Mouse (Mus musculus): ENCODE measurements around the gene Mrpl9. TPM values are rescaled to one million over a fixed set of nuclear protein-coding genes. Genes with fewer than 3 reads are reported as not detected.

Gene Mrpl9
- polyA plus RNA-seq, 1 experiment, result 81.6 TPM

GRCm38 (mm10) chr3:94476301-94477035 lies 33.4 kb downstream of the Mrpl9 start:
- no peaks in the 10 kb centered on the region for H3K36me3 ChIP-seq (ENCODE audit: control insufficient read depth, insufficient read depth)
- TF ChIP-seq USF1 (IDR thresholded peaks at IDR 0.05; ENCODE audit: low read depth), result no peak
- no peak for TF ChIP-seq CEBPB (IDR thresholded peaks at IDR 0.05; ENCODE audit: low read depth)
- TF ChIP-seq CTCF (IDR thresholded peaks at IDR 0.05; ENCODE audit: control insufficient read depth, insufficient read depth, insufficient read length), result no peak
- TF ChIP-seq MYOG (IDR thresholded peaks at IDR 0.05; ENCODE audit: control insufficient read depth, extremely low read depth, insufficient read length), result no peak
- TF ChIP-seq FOSL1 (IDR thresholded peaks at IDR 0.05; ENCODE audit: insufficient read depth, low read length, poor library complexity, severe bottlenecking), result no peak
- TF ChIP-seq MAX (IDR thresholded peaks at IDR 0.05), result no peak
- TF ChIP-seq MYOD1 (IDR thresholded peaks at IDR 0.05; ENCODE audit: control insufficient read depth, insufficient read length, low read depth), result no peak
- no peak overlapping the region for H3K4me3 ChIP-seq (ENCODE audit: insufficient read depth, poor library complexity, severe bottlenecking)
- H3K79me2 ChIP-seq (ENCODE audit: control insufficient read depth, insufficient read depth), result no peaks in the 10 kb centered on the region
- H3ac ChIP-seq (ENCODE audit: control insufficient read depth, insufficient read length, low read depth), result no peak overlapping the region
- no peaks in the 10 kb centered on the region for H3K79me3 ChIP-seq (ENCODE audit: low read depth)
- no peaks in the 10 kb centered on the region for H3K27me3 ChIP-seq (ENCODE audit: control insufficient read depth, insufficient read depth, insufficient read length)

GRCm38 (mm10) chr3:94477444-94477843 lies 34.3 kb downstream of the Mrpl9 start:
- TF ChIP-seq FOSL1 (IDR thresholded peaks at IDR 0.05; ENCODE audit: insufficient read depth, low read length, poor library complexity, severe bottlenecking) (no peak), MYOD1 (IDR thresholded peaks at IDR 0.05; ENCODE audit: control insufficient read depth, insufficient read length, low read depth) (no peak), MAX (IDR thresholded peaks at IDR 0.05) (no peak), CEBPB (IDR thresholded peaks at IDR 0.05; ENCODE audit: low read depth) (no peak), USF1 (IDR thresholded peaks at IDR 0.05; ENCODE audit: low read depth) (no peak), MYOG (IDR thresholded peaks at IDR 0.05; ENCODE audit: control insufficient read depth, extremely low read depth, insufficient read length) (no peak), CTCF (IDR thresholded peaks at IDR 0.05; ENCODE audit: control insufficient read depth, insufficient read depth, insufficient read length) (no peak)
- H3K36me3 ChIP-seq (ENCODE audit: control insufficient read depth, insufficient read depth), result no peaks in the 10 kb centered on the region

DNA sequence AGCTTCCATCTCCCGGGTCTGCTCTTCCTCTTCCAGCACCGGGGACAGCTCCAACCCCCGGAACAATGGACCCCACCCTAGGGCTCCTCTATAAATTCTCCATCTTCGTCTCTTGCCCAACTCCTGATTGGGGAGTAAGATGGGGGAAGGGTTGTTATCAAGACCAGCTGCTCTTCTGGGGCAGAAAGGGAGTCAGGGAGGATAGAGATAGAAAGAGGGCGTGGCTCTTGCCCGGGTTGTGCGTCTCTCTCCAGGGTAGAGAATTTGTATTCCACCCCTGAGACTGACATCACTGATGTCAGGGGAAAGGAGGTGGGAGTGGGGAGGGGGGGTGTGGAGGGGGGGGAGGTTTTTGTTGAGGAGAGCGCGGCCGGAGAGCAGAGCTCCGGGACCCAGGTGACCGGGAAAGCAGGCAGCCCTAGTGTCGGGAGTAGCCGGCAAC lies 34.9 kb downstream of the Mrpl9 start, which contains the start of gene Celf3:
TSS of gene Celf3 (plus strand) at position 315 of the 442 bp plus-strand sequence.
- no peak for TF ChIP-seq MYOG (IDR thresholded peaks at IDR 0.05; ENCODE audit: control insufficient read depth, extremely low read depth, insufficient read length)
- no peak for TF ChIP-seq CEBPB (IDR thresholded peaks at IDR 0.05; ENCODE audit: low read depth)
- no peak for TF ChIP-seq CTCF (IDR thresholded peaks at IDR 0.05; ENCODE audit: control insufficient read depth, insufficient read depth, insufficient read length)
- TF ChIP-seq USF1 (IDR thresholded peaks at IDR 0.05; ENCODE audit: low read depth), result no peak
- no peak for TF ChIP-seq FOSL1 (IDR thresholded peaks at IDR 0.05; ENCODE audit: insufficient read depth, low read length, poor library complexity, severe bottlenecking)
- no peak for TF ChIP-seq MAX (IDR thresholded peaks at IDR 0.05)
- TF ChIP-seq MYOD1 (IDR thresholded peaks at IDR 0.05; ENCODE audit: control insufficient read depth, insufficient read length, low read depth), result no peak
- Histone ChIP-seq H3K27me3 (ENCODE audit: control insufficient read depth, insufficient read depth, insufficient read length) (no peaks in the 10 kb centered on the region), H3ac (ENCODE audit: control insufficient read depth, insufficient read length, low read depth) (no peak within 1 kb of the TSS), H3K79me2 (ENCODE audit: control insufficient read depth, insufficient read depth) (no peaks in the 10 kb centered on the region), H3K36me3 (ENCODE audit: control insufficient read depth, insufficient read depth) (no peaks in the 10 kb centered on the region), H3K79me3 (ENCODE audit: low read depth) (no peaks in the 10 kb centered on the region), H3K4me3 (ENCODE audit: insufficient read depth, poor library complexity, severe bottlenecking) (no peak within 1 kb of the TSS)

More at GRCm38 (mm10) chr3:94477444-94477843, 34.3 kb downstream of the Mrpl9 start:
- no peaks in the 10 kb centered on the region for H3K27me3 ChIP-seq (ENCODE audit: control insufficient read depth, insufficient read depth, insufficient read length)
- H3K79me2 ChIP-seq (ENCODE audit: control insufficient read depth, insufficient read depth), result no peaks in the 10 kb centered on the region
- no peak overlapping the region for H3ac ChIP-seq (ENCODE audit: control insufficient read depth, insufficient read length, low read depth)
- H3K79me3 ChIP-seq (ENCODE audit: low read depth), result no peaks in the 10 kb centered on the region
- no peak overlapping the region for H3K4me3 ChIP-seq (ENCODE audit: insufficient read depth, poor library complexity, severe bottlenecking)

- no peak overlapping the region for H3K4me3 ChIP-seq (ENCODE audit: insufficient read depth, poor library complexity, severe bottlenecking)
- H3K36me3 ChIP-seq (ENCODE audit: control insufficient read depth, insufficient read depth), result no peaks in the 10 kb centered on the region
- no peaks in the 10 kb centered on the region for H3K79me3 ChIP-seq (ENCODE audit: low read depth)
- H3K79me2 ChIP-seq (ENCODE audit: control insufficient read depth, insufficient read depth), result no peaks in the 10 kb centered on the region
- no peaks in the 10 kb centered on the region for H3K27me3 ChIP-seq (ENCODE audit: control insufficient read depth, insufficient read depth, insufficient read length)
- H3ac ChIP-seq (ENCODE audit: control insufficient read depth, insufficient read length, low read depth), result no peak overlapping the region
- no peak for TF ChIP-seq MYOG (IDR thresholded peaks at IDR 0.05; ENCODE audit: control insufficient read depth, extremely low read depth, insufficient read length)
- TF ChIP-seq MAX (IDR thresholded peaks at IDR 0.05), result no peak
- no peak for TF ChIP-seq FOSL1 (IDR thresholded peaks at IDR 0.05; ENCODE audit: insufficient read depth, low read length, poor library complexity, severe bottlenecking)
- TF ChIP-seq MYOD1 (IDR thresholded peaks at IDR 0.05; ENCODE audit: control insufficient read depth, insufficient read length, low read depth), result no peak
- TF ChIP-seq CTCF (IDR thresholded peaks at IDR 0.05; ENCODE audit: control insufficient read depth, insufficient read depth, insufficient read length), result no peak
- TF ChIP-seq USF1 (IDR thresholded peaks at IDR 0.05; ENCODE audit: low read depth), result no peak
- no peak for TF ChIP-seq CEBPB (IDR thresholded peaks at IDR 0.05; ENCODE audit: low read depth)
Observed at GRCm38 (mm10) chr3:94478591-94479169, 35.6 kb downstream of the Mrpl9 start.

DNA sequence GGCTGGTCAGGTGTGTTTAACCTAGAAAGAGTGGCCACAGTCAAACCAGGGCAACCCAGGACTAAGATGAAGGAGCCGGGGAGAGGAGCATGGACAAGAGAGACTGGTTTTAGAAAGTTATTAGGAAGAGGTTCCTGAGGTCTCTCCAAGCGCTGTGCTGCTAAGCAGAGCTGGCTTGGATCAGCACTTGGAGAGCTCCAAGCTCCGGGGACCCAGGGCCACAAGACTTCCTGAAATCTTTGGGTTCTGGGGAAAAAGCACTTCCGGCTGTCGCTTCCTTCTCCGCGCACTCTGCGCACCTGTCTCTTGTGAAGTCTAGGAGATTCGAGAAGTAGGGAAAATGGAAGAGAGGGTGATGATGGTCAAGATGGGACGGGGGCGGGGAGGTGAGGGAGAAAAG lies 36.4 kb downstream of the Mrpl9 start:
- no peaks in the 10 kb centered on the region for H3K79me3 ChIP-seq (ENCODE audit: low read depth)
- H3K36me3 ChIP-seq (ENCODE audit: control insufficient read depth, insufficient read depth), result no peaks in the 10 kb centered on the region
- H3ac ChIP-seq (ENCODE audit: control insufficient read depth, insufficient read length, low read depth), result no peak overlapping the region
- H3K79me2 ChIP-seq (ENCODE audit: control insufficient read depth, insufficient read depth), result no peaks in the 10 kb centered on the region
- H3K27me3 ChIP-seq (ENCODE audit: control insufficient read depth, insufficient read depth, insufficient read length), result no peaks in the 10 kb centered on the region
- H3K4me3 ChIP-seq (ENCODE audit: insufficient read depth, poor library complexity, severe bottlenecking), result no peak overlapping the region
- TF ChIP-seq MYOG (IDR thresholded peaks at IDR 0.05; ENCODE audit: control insufficient read depth, extremely low read depth, insufficient read length), result no peak
- TF ChIP-seq MAX (IDR thresholded peaks at IDR 0.05), result no peak
- TF ChIP-seq MYOD1 (IDR thresholded peaks at IDR 0.05; ENCODE audit: control insufficient read depth, insufficient read length, low read depth), result no peak
- no peak for TF ChIP-seq FOSL1 (IDR thresholded peaks at IDR 0.05; ENCODE audit: insufficient read depth, low read length, poor library complexity, severe bottlenecking)
- TF ChIP-seq USF1 (IDR thresholded peaks at IDR 0.05; ENCODE audit: low read depth), result no peak
- no peak for TF ChIP-seq CEBPB (IDR thresholded peaks at IDR 0.05; ENCODE audit: low read depth)
- TF ChIP-seq CTCF (IDR thresholded peaks at IDR 0.05; ENCODE audit: control insufficient read depth, insufficient read depth, insufficient read length), result no peak

Measured in C2C12 (cell line).